11 mouse cellular contexts compared by ENCODE assay signal in the genomic region with DNA sequence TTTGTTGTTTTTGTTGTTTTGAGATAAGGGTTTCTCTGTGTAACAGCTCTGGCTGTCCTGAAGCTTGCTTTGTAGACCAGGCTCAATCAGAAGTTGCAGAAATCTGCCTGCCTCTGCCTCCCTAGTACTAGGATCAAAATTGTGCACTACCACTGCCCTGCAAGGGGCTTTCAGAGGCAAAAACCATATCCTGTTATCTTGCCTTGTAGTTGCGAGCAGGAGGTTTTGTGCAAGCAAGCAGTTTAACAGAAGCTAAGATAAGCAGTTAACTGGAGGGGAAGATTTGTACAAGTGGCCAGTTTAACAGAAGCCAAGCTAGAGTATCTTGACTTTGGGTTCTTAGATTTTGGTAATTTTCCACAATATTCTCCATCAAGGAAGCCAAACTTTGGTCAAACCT. TPM values are rescaled to one million over a fixed set of nuclear protein-coding genes. Genes with fewer than 3 reads are reported as not detected.
DNase-seq lines count a peak whose midpoint lies in the region; ATAC-seq and TF ChIP-seq lines count a peak whose summit lies in the region.
"Had no signal": no experiment of that assay in that cellular context is flagged by ENCODE, and none has a peak within 500 bp of the region (broad histone marks: within the 10 kb centered on the region; RNA-seq: fewer than 3 reads in every experiment).

No protein-coding gene starts in this region.

- peaks cover 40% of the 10 kb centered on the region for H3K9me3 ChIP-seq in lung, embryonic 14.5 days (ENCODE audit: low read depth, low read length)
- peaks cover 53% of the 10 kb centered on the region for H3K9me3 ChIP-seq in midbrain, embryonic 14.5 days (ENCODE audit: control insufficient read depth, low read length)

- no peaks in the 10 kb centered on the region for H3K27me3 ChIP-seq in lung, embryonic 14.5 days (ENCODE audit: insufficient read depth, low read length)
- no peaks in the 10 kb centered on the region for H3K27me3 ChIP-seq in midbrain, embryonic 14.5 days (ENCODE audit: control insufficient read depth, insufficient read depth, low read length)

- no peaks in the 10 kb centered on the region for H3K4me1 ChIP-seq in lung, embryonic 14.5 days (ENCODE audit: insufficient read depth)
- 0 out of 2 replicates have a peak, but pooled peaks cover 4% of the 10 kb centered on the region for H3K4me1 ChIP-seq in midbrain, embryonic 14.5 days (ENCODE audit: control insufficient read depth, insufficient read depth, low read length)

- peaks cover 14% of the 10 kb centered on the region; the same call in 1 of the 2 replicates for H3K36me3 ChIP-seq in lung, embryonic 14.5 days (ENCODE audit: insufficient read depth)
- H3K36me3 ChIP-seq in midbrain, embryonic 14.5 days (ENCODE audit: control insufficient read depth, insufficient read depth, low read length): peaks cover 21% of the 10 kb centered on the region

- ATAC-seq in lung, embryonic 14.5 days (ENCODE audit: insufficient read depth): no peak
- ATAC-seq in midbrain, embryonic 14.5 days (ENCODE audit: low FRiP score, low TSS enrichment): no peak

- H3K9ac ChIP-seq in lung, embryonic 14.5 days: no peak overlapping the region
- no peak overlapping the region for H3K9ac ChIP-seq in midbrain, embryonic 14.5 days (replicated peaks; ENCODE audit: low read length)

- H3K4me2 ChIP-seq in lung, embryonic 14.5 days: no peak overlapping the region
- no peak overlapping the region for H3K4me2 ChIP-seq in midbrain, embryonic 14.5 days (ENCODE audit: low read length)

- DNase-seq in cerebellum, postnatal 14 days: peak; percentile 14 to 38
- no peak for DNase-seq in cerebellum, adult 18-20 months
- DNase-seq in lung, embryonic 14.5 days: peak; percentile 29
- no peak for DNase-seq in lung, adult 18-20 months
- DNase-seq in NIH3T3 (ENCODE audit: low read depth): peak; percentile 53
- peak; percentile 67 for DNase-seq in midbrain, embryonic 14.5 days
- no peak for DNase-seq in adrenal gland, postnatal 14 days
- DNase-seq in gastrocnemius, adult 8-10 months (ENCODE audit: low spot score in 2 of 2): no peak
- DNase-seq: cerebellum, adult 9-10 months; heart, adult 18-20 months; kidney, adult 8-10 months had no signal

- WGBS in lung, embryonic 14.5 days: 93% methylated on average over 1 of the region's 1 CpGs
- 92% methylated on average over 1 of the region's 1 CpGs for WGBS in midbrain, embryonic 14.5 days

- H3K27ac ChIP-seq in lung, embryonic 14.5 days (ENCODE audit: low read depth): no peak overlapping the region
- H3K27ac ChIP-seq in midbrain, embryonic 14.5 days (replicated peaks; ENCODE audit: low read depth, low read length): no peak overlapping the region

- no peak for TF ChIP-seq CTCF in lung, embryonic 14.5 days (IDR thresholded peaks at IDR 0.05; ENCODE audit: low read depth)

- no peak overlapping the region for H3K4me3 ChIP-seq in lung, embryonic 14.5 days (ENCODE audit: low read depth, low read length)
- H3K4me3 ChIP-seq in midbrain, embryonic 14.5 days (replicated peaks; ENCODE audit: low read depth, low read length): peak overlapping the region; percentile 92; the same call in 1 of the 2 replicates

RNA-seq across cellular contexts. Expression of gene Trim24, which starts 2.2 kb away (rescaled TPM):
- polyA plus RNA-seq in lung, embryonic 14.5 days (2014; fragmentation: Nextera tagmentation; extraction: Ambion mirVana): 19.4 and 20.0 TPM in 2 replicates
- polyA plus RNA-seq in midbrain, embryonic 14.5 days (2014; fragmentation: Nextera tagmentation; extraction: Ambion mirVana): 34.0 and 43.5 TPM in 2 replicates
- 42.4 and 43.9 TPM in 2 replicates for total RNA-seq in adrenal gland, postnatal 14 days (2021)
- 10 to 100 TPM; 41.0 to 47.8 (median 44.8) TPM for total RNA-seq in gastrocnemius, adult 8-10 months (2022)

Comparison
In these comparisons a context has a peak if more than half of its experiments do, and no peak if none do; other contexts are left out.
1. DNase-seq: peak in cerebellum, postnatal 14 days (2 of 2), lung, embryonic 14.5 days (single experiment), NIH3T3 (single experiment) and midbrain, embryonic 14.5 days (single experiment); none in cerebellum, adult 18-20 months (0 of 2), lung, adult 18-20 months (0 of 2), adrenal gland, postnatal 14 days (single experiment) and gastrocnemius, adult 8-10 months (0 of 2).